Mouse (Mus musculus): Measurements from ENCODE around the gene Cdc37. TPM values are rescaled to one million over a fixed set of nuclear protein-coding genes. Genes with fewer than 3 reads are reported as not detected.
"Not testable (repeated sequence)": the region's sequence is repeated elsewhere in the genome, so short reads cannot be mapped to it uniquely, and the experiment has no call there.

The Cdc37 gene
- polyA plus RNA-seq (2012; rRNA removed) = 158 and 168 TPM in 2 replicates

- TF ChIP-seq POLR2A (IDR thresholded peaks at IDR 0.05; ENCODE audit: extremely low read depth, insufficient read depth, low read length) (peak; percentile 38; the same call in 1 of the 2 replicates), CTCF (IDR thresholded peaks at IDR 0.05; ENCODE audit: extremely low read depth, insufficient read depth, low read length) (no peak)
- peaks cover 10% of the 10 kb centered on the region for H3K4me1 ChIP-seq (ENCODE audit: control insufficient read depth, insufficient read depth, low read length)
- H3K4me3 ChIP-seq (ENCODE audit: insufficient read depth, low read length) = peak within 1 kb of the TSS; percentile 82
- H3K27ac ChIP-seq (ENCODE audit: insufficient read depth, low read length) = no peak within 1 kb of the TSS; the same call in 1 of the 2 replicates
Measured at GRCm38 (mm10) chr9:21149654-21150419, at the start of gene Cdc37. TSS of gene Cdc37 (minus strand) at chr9:21149982.

DNA sequence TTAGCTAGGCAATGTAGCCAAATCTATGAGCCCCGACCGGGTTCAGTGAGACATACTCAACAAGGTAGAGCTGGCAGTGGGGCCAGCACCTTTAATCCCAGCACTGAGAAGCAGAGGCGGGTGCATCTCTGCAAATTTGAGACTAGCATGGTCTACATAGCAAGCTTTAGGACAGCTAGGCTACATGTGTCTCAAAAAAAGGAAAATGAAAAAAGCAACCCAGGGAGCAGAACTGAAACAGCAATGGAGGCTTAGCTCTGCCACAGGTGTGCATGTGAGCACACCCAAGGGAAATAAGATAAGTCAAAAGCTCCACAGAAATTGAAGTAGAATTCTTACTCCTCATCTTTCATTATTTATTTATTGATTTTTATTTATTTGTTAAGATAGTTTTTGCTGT, 49.2 kb upstream of the Cdc37 start:
- H3K4me1 ChIP-seq (ENCODE audit: control insufficient read depth, insufficient read depth, low read length) = peaks cover 2% of the 10 kb centered on the region

GRCm38 (mm10) chr9:21197981-21198380, 48.2 kb upstream of the Cdc37 start:
- peak overlapping the region; percentile 58; the same call in 1 of the 2 replicates for H3K27ac ChIP-seq (ENCODE audit: insufficient read depth, low read length)
- H3K4me3 ChIP-seq (ENCODE audit: insufficient read depth, low read length) = peak overlapping the region; percentile 96
- TF ChIP-seq POLR2A (IDR thresholded peaks at IDR 0.05; ENCODE audit: extremely low read depth, insufficient read depth, low read length) (no peak), CTCF (IDR thresholded peaks at IDR 0.05; ENCODE audit: extremely low read depth, insufficient read depth, low read length) (no peak)
- H3K4me1 ChIP-seq (ENCODE audit: control insufficient read depth, insufficient read depth, low read length) = peaks cover 2% of the 10 kb centered on the region

More for the DNA sequence above, 49.2 kb upstream of the Cdc37 start:
- no peak for TF ChIP-seq POLR2A (IDR thresholded peaks at IDR 0.05; ENCODE audit: extremely low read depth, insufficient read depth, low read length)
- no peak for TF ChIP-seq CTCF (IDR thresholded peaks at IDR 0.05; ENCODE audit: extremely low read depth, insufficient read depth, low read length)
- H3K27ac ChIP-seq (ENCODE audit: insufficient read depth, low read length) = no peak overlapping the region
- H3K4me3 ChIP-seq (ENCODE audit: insufficient read depth, low read length) = no peak overlapping the region; the same call in 1 of the 2 replicates

- Histone ChIP-seq H3K27ac (ENCODE audit: insufficient read depth, low read length) (peak overlapping the region; percentile 58; the same call in 1 of the 2 replicates), H3K4me1 (ENCODE audit: control insufficient read depth, insufficient read depth, low read length) (peaks cover 2% of the 10 kb centered on the region), H3K4me3 (ENCODE audit: insufficient read depth, low read length) (peak overlapping the region; percentile 96)
- TF ChIP-seq POLR2A (IDR thresholded peaks at IDR 0.05; ENCODE audit: extremely low read depth, insufficient read depth, low read length) (peak; percentile 92; the same call in 1 of the 2 replicates), CTCF (IDR thresholded peaks at IDR 0.05; ENCODE audit: extremely low read depth, insufficient read depth, low read length) (no peak)
Measured at GRCm38 (mm10) chr9:21196521-21197433, 47.0 kb upstream of the Cdc37 start.

DNA sequence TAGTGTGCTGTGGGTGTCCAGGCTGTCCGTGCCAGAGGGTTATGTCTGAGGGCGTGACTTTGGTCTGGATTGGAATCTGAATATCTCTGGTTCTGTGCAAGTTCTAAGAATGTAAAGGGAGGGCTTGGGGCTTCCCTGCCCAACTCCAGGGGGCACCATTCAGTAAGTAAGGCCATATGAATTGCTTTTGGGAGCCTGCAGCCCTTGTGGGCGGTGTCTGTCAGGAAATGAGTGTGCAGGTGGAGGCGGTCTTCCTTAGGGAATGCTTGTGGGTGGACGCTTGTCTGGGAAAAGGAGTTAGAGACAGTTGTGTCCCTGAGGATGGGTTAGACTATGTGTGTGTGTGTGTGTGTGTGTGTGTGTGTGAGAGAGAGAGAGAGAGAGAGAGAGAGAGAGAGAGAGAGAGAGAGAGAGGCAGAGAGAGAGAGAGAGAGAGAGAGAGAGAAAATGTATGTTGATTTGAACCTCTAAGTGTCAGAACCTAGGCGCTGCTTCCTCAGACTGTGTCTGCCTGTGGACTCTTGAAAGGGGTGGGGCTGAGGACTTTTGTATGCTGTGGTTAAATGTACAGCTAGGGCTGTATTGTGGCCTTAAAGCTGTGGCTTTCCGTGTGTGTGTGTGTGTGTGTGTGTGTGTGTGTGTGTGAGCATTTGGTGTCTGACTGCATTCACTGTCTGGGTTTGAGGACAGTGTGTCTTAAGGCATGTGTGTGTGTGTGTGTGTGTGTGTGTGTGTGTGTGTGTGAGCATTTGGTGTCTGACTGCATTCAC, 46.1 kb upstream of the Cdc37 start:
- H3K4me1 ChIP-seq (ENCODE audit: control insufficient read depth, insufficient read depth, low read length); H3K27ac ChIP-seq (ENCODE audit: insufficient read depth, low read length): not testable (repeated sequence)
- peak overlapping the region; percentile 96; the same call in 1 of the 2 replicates for H3K4me3 ChIP-seq (ENCODE audit: insufficient read depth, low read length)
- peak; percentile 21; the same call in 1 of the 2 replicates for TF ChIP-seq CTCF (IDR thresholded peaks at IDR 0.05; ENCODE audit: extremely low read depth, insufficient read depth, low read length)

GRCm38 (mm10) chr9:21194787-21195493, 45.2 kb upstream of the Cdc37 start:
- TF ChIP-seq CTCF (IDR thresholded peaks at IDR 0.05; ENCODE audit: extremely low read depth, insufficient read depth, low read length) (no peak), POLR2A (IDR thresholded peaks at IDR 0.05; ENCODE audit: extremely low read depth, insufficient read depth, low read length) (no peak)

DNA sequence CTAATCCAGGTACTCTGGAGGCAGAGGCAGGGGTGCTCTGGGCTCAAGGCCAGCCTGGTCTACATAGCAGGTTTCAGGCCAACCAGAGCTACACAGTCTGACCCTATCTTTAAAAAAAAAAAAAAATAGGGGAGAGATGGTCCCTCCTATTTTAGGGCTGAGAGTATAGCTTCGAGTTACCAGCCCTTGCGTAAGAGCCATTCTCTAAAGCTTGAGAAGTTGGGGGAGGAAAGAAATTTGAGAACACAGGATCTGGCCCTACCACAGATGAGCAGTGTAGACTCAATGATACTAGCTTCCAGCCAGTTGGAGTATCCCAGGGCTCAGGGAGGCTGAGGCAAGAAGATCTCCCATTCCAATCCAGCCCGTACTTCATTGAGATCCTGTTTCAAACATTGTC, 44.0 kb upstream of the Cdc37 start:
- TF ChIP-seq CTCF (IDR thresholded peaks at IDR 0.05; ENCODE audit: extremely low read depth, insufficient read depth, low read length) (no peak), POLR2A (IDR thresholded peaks at IDR 0.05; ENCODE audit: extremely low read depth, insufficient read depth, low read length) (no peak)
- Histone ChIP-seq H3K4me3 (ENCODE audit: insufficient read depth, low read length) (no peak overlapping the region), H3K27ac (ENCODE audit: insufficient read depth, low read length) (no peak overlapping the region), H3K4me1 (ENCODE audit: control insufficient read depth, insufficient read depth, low read length) (peaks cover 2% of the 10 kb centered on the region)

More at GRCm38 (mm10) chr9:21194787-21195493, 45.2 kb upstream of the Cdc37 start:
- H3K4me3 ChIP-seq (ENCODE audit: insufficient read depth, low read length) = no peak overlapping the region
- H3K27ac ChIP-seq (ENCODE audit: insufficient read depth, low read length) = no peak overlapping the region
- peaks cover 2% of the 10 kb centered on the region for H3K4me1 ChIP-seq (ENCODE audit: control insufficient read depth, insufficient read depth, low read length)

GRCm38 (mm10) chr9:21190670-21191069, 40.9 kb upstream of the Cdc37 start:
- no peak overlapping the region for H3K4me3 ChIP-seq (ENCODE audit: insufficient read depth, low read length)
- H3K4me1 ChIP-seq (ENCODE audit: control insufficient read depth, insufficient read depth, low read length) = peaks cover 2% of the 10 kb centered on the region
- TF ChIP-seq CTCF (IDR thresholded peaks at IDR 0.05; ENCODE audit: extremely low read depth, insufficient read depth, low read length) (no peak), POLR2A (IDR thresholded peaks at IDR 0.05; ENCODE audit: extremely low read depth, insufficient read depth, low read length) (no peak)
- H3K27ac ChIP-seq (ENCODE audit: insufficient read depth, low read length) = no peak overlapping the region
